Mouse (Mus musculus) liver, postnatal 0 days (tissue): ENCODE measurements around the gene Rnf150. TPM values are rescaled to one million over a fixed set of nuclear protein-coding genes. Genes with fewer than 3 reads are reported as not detected.

Experiments used
- ATAC-seq: fragments of 200-750 bp; cut with Nextera tagmentation; 2 replicates; pipeline ENCODE4 v1.8.0; 2017; ENCODE audit warnings: mild to moderate bottlenecking, moderate library complexity
- DNase-seq: peaks from one replicate; pipeline ENCODE4 v3.0.0-alpha.2; 2016
- H3K27ac ChIP-seq: fragments of 300-500 bp; sonication (generic); 2 replicates; pipeline ENCODE4 v1.5.1; 2014; ENCODE audit warnings: antibody characterized with exemption, moderate library complexity, mild to moderate bottlenecking, low read depth
- H3K27me3 ChIP-seq: fragments of 300-500 bp; sonication (generic); 2 replicates; pipeline ENCODE4 v1.6.1; 2014; ENCODE audit warnings: low read length, control low read depth, mixed read lengths; ENCODE audit not compliant: insufficient read depth
- H3K36me3 ChIP-seq: fragments of 300-500 bp; sonication (generic); replicated peaks from 2 replicates; pipeline ENCODE4 v1.6.1; 2014; ENCODE audit warnings: mild to moderate bottlenecking, control low read depth, low read length, moderate library complexity, mixed read lengths; ENCODE audit not compliant: insufficient read depth
- H3K4me1 ChIP-seq: fragments of 300-500 bp; sonication (generic); 2 replicates; pipeline ENCODE4 v1.6.1; 2014; ENCODE audit warnings: antibody characterized with exemption, mild to moderate bottlenecking, control low read depth; ENCODE audit not compliant: insufficient read depth
- H3K4me2 ChIP-seq: fragments of 300-500 bp; sonication (generic); 2 replicates; pipeline ENCODE4 v1.6.1; 2014; ENCODE audit warnings: low read depth, mild to moderate bottlenecking, low read length, moderate library complexity, mixed read lengths
- H3K4me3 ChIP-seq: fragments of 300-500 bp; sonication (generic); 2 replicates; pipeline ENCODE4 v1.5.1; 2014; ENCODE audit warnings: low read depth, low read length
- H3K9ac ChIP-seq: fragments of 300-500 bp; sonication (generic); replicated peaks from 2 replicates; pipeline ENCODE4 v1.6.1; 2014; ENCODE audit warnings: mild to moderate bottlenecking, moderate library complexity
- H3K9me3 ChIP-seq: fragments of 300-500 bp; sonication (generic); 2 replicates; pipeline ENCODE4 v1.6.1; 2016; ENCODE audit warnings: mild to moderate bottlenecking, control low read depth, low read length, mixed read lengths
- CTCF ChIP-seq: sonication (generic); IDR thresholded peaks from 2 replicates; pipeline ENCODE4 v1.5.1; 2016; ENCODE audit warnings: antibody characterized with exemption, low read depth
- EP300 ChIP-seq: IDR thresholded peaks from 2 replicates; pipeline ENCODE4 v1.6.1; 2016; ENCODE audit warnings: antibody characterized with exemption, low read depth, mild to moderate bottlenecking
- WGBS: fragments of 180-500 bp; shearing (Covaris S2); extraction: QIAGEN DNeasy Blood & Tissue Kit; methylation state at CpG from one replicate; pipeline ENCODE4 v1.1.7; 2014; ENCODE audit not compliant: insufficient replicate concordance; 5-methylcytosine and 5-hydroxymethylcytosine counted together
- polyA plus RNA-seq: library from polyadenylated mRNA; unstranded; fragments of >200 nt; fragmentation: Nextera tagmentation; extraction: Ambion mirVana; gene quantifications from 2 replicates; pipeline ENCODE4 v1.2.1, GENCODE M21; 2015

The Rnf150 gene
- polyA plus RNA-seq, 1 experiment from 2014 or later = 0.14 TPM

- H3K27me3 ChIP-seq = no peaks in the 10 kb centered on the region
- no peak for DNase-seq
- H3K4me3 ChIP-seq = no peak overlapping the region
- H3K27ac ChIP-seq = no peak overlapping the region
- WGBS = 47% methylated on average over 1 of the region's 1 CpGs
- H3K4me1 ChIP-seq = no peaks in the 10 kb centered on the region
- TF ChIP-seq EP300 (no peak), CTCF (no peak)
- ATAC-seq = no peak
- no peak overlapping the region for H3K4me2 ChIP-seq
- H3K36me3 ChIP-seq = no peaks in the 10 kb centered on the region
- no peaks in the 10 kb centered on the region for H3K9me3 ChIP-seq
- H3K9ac ChIP-seq = no peak overlapping the region
Observed at GRCm38 (mm10) chr8:82982873-82983272, 119.7 kb downstream of the Rnf150 start.

- Histone ChIP-seq H3K9ac (no peak overlapping the region), H3K4me3 (no peak overlapping the region), H3K4me2 (no peak overlapping the region), H3K27ac (no peak overlapping the region), H3K27me3 (no peaks in the 10 kb centered on the region), H3K9me3 (no peaks in the 10 kb centered on the region), H3K4me1 (no peaks in the 10 kb centered on the region), H3K36me3 (no peaks in the 10 kb centered on the region)
- no peak for ATAC-seq
- DNase-seq = no peak
- 40% methylated on average over 5 of the region's 5 CpGs for WGBS
- TF ChIP-seq EP300 (no peak), CTCF (no peak)
Observed at GRCm38 (mm10) chr8:82983301-82983700, 120.1 kb downstream of the Rnf150 start.

- H3K4me3 ChIP-seq = no peak overlapping the region
- 33% methylated on average over 4 of the region's 4 CpGs for WGBS
- H3K36me3 ChIP-seq = no peaks in the 10 kb centered on the region
- H3K27me3 ChIP-seq = no peaks in the 10 kb centered on the region
- no peak overlapping the region for H3K4me2 ChIP-seq
- no peak overlapping the region for H3K9ac ChIP-seq
- DNase-seq (no peak), ATAC-seq (no peak)
- H3K27ac ChIP-seq = no peak overlapping the region
- TF ChIP-seq CTCF (no peak), EP300 (no peak)
- no peaks in the 10 kb centered on the region for H3K9me3 ChIP-seq
- no peaks in the 10 kb centered on the region for H3K4me1 ChIP-seq
Observed at GRCm38 (mm10) chr8:82992093-82992492, 128.9 kb downstream of the Rnf150 start.

GRCm38 (mm10) chr8:82995727-82996438 is 132.7 kb downstream of the Rnf150 start:
- no peak overlapping the region for H3K4me3 ChIP-seq
- DNase-seq (no peak), ATAC-seq (no peak)
- H3K36me3 ChIP-seq = no peaks in the 10 kb centered on the region
- no peak for TF ChIP-seq CTCF
- no peaks in the 10 kb centered on the region for H3K27me3 ChIP-seq
- no peak overlapping the region for H3K4me2 ChIP-seq
- H3K9me3 ChIP-seq = no peaks in the 10 kb centered on the region
- no peak overlapping the region for H3K27ac ChIP-seq
- no peak overlapping the region for H3K9ac ChIP-seq
- H3K4me1 ChIP-seq = no peaks in the 10 kb centered on the region
- WGBS = 74% methylated on average over 3 of the region's 3 CpGs

GRCm38 (mm10) chr8:82996843-82997242 is 133.7 kb downstream of the Rnf150 start:
- no peak for ATAC-seq
- H3K27me3 ChIP-seq = no peaks in the 10 kb centered on the region
- H3K4me1 ChIP-seq = no peaks in the 10 kb centered on the region
- H3K27ac ChIP-seq = no peak overlapping the region
- no peak for DNase-seq
- no peak overlapping the region for H3K4me2 ChIP-seq
- no peaks in the 10 kb centered on the region for H3K36me3 ChIP-seq
- no peak overlapping the region for H3K4me3 ChIP-seq
- no peaks in the 10 kb centered on the region for H3K9me3 ChIP-seq
- no peak overlapping the region for H3K9ac ChIP-seq
- no peak for TF ChIP-seq EP300
- no peak for TF ChIP-seq CTCF
- WGBS = 60% methylated on average over 3 of the region's 3 CpGs

DNA sequence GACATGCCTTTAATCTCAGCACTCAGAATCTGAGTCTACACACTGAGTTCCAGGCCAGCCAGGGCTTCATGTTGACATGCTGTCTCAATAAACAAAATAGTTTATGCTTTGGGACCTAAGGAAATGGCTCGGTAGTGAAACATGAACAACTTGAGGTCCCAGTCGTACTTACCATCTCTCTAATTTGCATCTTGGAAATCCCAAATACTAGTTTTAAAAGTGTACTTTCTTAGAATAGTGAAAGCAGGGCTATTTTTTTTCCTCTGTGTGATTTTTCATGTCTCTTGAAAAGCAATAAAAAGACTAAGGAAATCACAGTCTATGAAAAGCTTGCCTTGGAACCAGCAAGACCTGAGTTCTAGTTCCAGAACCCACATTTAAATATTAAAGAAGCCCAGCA is 135.6 kb downstream of the Rnf150 start:
- TF ChIP-seq CTCF (no peak), EP300 (no peak)
- H3K9ac ChIP-seq = no peak overlapping the region
- no peak for DNase-seq
- no peak overlapping the region for H3K4me3 ChIP-seq
- no peaks in the 10 kb centered on the region for H3K27me3 ChIP-seq
- no peaks in the 10 kb centered on the region for H3K36me3 ChIP-seq
- no peaks in the 10 kb centered on the region for H3K4me1 ChIP-seq
- no peak overlapping the region for H3K27ac ChIP-seq
- WGBS = 66% methylated on average over 2 of the region's 2 CpGs
- no peak for ATAC-seq
- H3K4me2 ChIP-seq = no peak overlapping the region
- no peaks in the 10 kb centered on the region for H3K9me3 ChIP-seq

DNA sequence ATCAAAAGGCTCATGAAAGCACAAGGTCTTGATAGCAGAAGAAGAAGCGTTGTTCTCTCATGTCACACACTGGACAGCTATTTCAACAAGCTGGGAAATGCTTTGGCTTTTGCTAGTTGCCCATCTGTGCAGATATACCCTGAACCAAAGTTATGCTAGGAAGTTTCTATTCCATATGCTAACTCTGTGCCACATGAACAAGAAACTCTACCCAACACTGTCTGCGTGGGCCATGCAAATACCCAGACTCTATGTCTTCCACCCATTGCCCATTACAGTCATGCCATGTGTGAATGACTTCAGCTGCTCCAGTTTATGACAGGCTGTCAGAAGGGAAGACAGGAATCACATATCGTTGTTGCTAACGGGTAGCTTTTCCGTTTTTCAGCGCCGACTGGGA is 140.0 kb downstream of the Rnf150 start:
- H3K27me3 ChIP-seq = no peaks in the 10 kb centered on the region
- no peak overlapping the region for H3K4me3 ChIP-seq
- H3K36me3 ChIP-seq = no peaks in the 10 kb centered on the region
- H3K9ac ChIP-seq = no peak overlapping the region
- ATAC-seq (no peak), DNase-seq (no peak)
- no peaks in the 10 kb centered on the region for H3K4me1 ChIP-seq
- no peak for TF ChIP-seq EP300
- H3K27ac ChIP-seq = no peak overlapping the region
- no peaks in the 10 kb centered on the region for H3K9me3 ChIP-seq
- H3K4me2 ChIP-seq = no peak overlapping the region
- WGBS = 83% methylated on average over 7 of the region's 7 CpGs
